Mouse (Mus musculus): ENCODE measurements around the gene Raver2. TPM values are rescaled to one million over a fixed set of nuclear protein-coding genes. Genes with fewer than 3 reads are reported as not detected.
A peak's percentile ranks its signal among the peaks of the same experiment; 100 is the strongest.

The Raver2 gene
- polyA plus RNA-seq, 1 experiment from 2014 or later, result 0.40 TPM

GRCm38 (mm10) chr4:101141768-101142167, 73.0 kb downstream of the Raver2 start:
- no peaks in the 10 kb centered on the region for H3K9me3 ChIP-seq (replicated peaks; ENCODE audit: control insufficient read depth, low read length)
- H3K9ac ChIP-seq (ENCODE audit: low read depth, low read length), result no peak overlapping the region
- ATAC-seq (ENCODE audit: low read depth), result no peak
- H3K4me3 ChIP-seq (ENCODE audit: low read depth, low read length), result no peak overlapping the region
- H3K4me1 ChIP-seq (ENCODE audit: control insufficient read depth, low read depth, low read length), result no peaks in the 10 kb centered on the region
- H3K4me2 ChIP-seq (ENCODE audit: low read depth, low read length), result no peak overlapping the region
- H3K27ac ChIP-seq (ENCODE audit: low read length), result no peak overlapping the region
- 63% methylated on average over 5 of the region's 5 CpGs for WGBS (ENCODE audit: insufficient replicate concordance)
- H3K27me3 ChIP-seq (ENCODE audit: control insufficient read depth, insufficient read depth, low read depth, low read length), result no peaks in the 10 kb centered on the region
- H3K36me3 ChIP-seq (ENCODE audit: control insufficient read depth, insufficient read depth), result no peaks in the 10 kb centered on the region

- Histone ChIP-seq H3K9ac (ENCODE audit: low read depth, low read length) (no peak overlapping the region), H3K9me3 (replicated peaks; ENCODE audit: control insufficient read depth, low read length) (no peaks in the 10 kb centered on the region), H3K4me2 (ENCODE audit: low read depth, low read length) (no peak overlapping the region), H3K4me3 (ENCODE audit: low read depth, low read length) (no peak overlapping the region), H3K27me3 (ENCODE audit: control insufficient read depth, insufficient read depth, low read depth, low read length) (no peaks in the 10 kb centered on the region), H3K4me1 (ENCODE audit: control insufficient read depth, low read depth, low read length) (no peaks in the 10 kb centered on the region), H3K27ac (ENCODE audit: low read length) (no peak overlapping the region), H3K36me3 (ENCODE audit: control insufficient read depth, insufficient read depth) (no peaks in the 10 kb centered on the region)
- no peak for ATAC-seq (ENCODE audit: low read depth)
- 43% methylated on average over 4 of the region's 4 CpGs for WGBS (ENCODE audit: insufficient replicate concordance)
Measured at GRCm38 (mm10) chr4:101143901-101144300, 75.1 kb downstream of the Raver2 start.

GRCm38 (mm10) chr4:101144361-101144760, 75.6 kb downstream of the Raver2 start:
- Histone ChIP-seq H3K9ac (ENCODE audit: low read depth, low read length) (no peak overlapping the region), H3K36me3 (ENCODE audit: control insufficient read depth, insufficient read depth) (no peaks in the 10 kb centered on the region), H3K27me3 (ENCODE audit: control insufficient read depth, insufficient read depth, low read depth, low read length) (no peaks in the 10 kb centered on the region), H3K4me2 (ENCODE audit: low read depth, low read length) (no peak overlapping the region), H3K27ac (ENCODE audit: low read length) (no peak overlapping the region), H3K9me3 (replicated peaks; ENCODE audit: control insufficient read depth, low read length) (no peaks in the 10 kb centered on the region), H3K4me3 (ENCODE audit: low read depth, low read length) (no peak overlapping the region), H3K4me1 (ENCODE audit: control insufficient read depth, low read depth, low read length) (no peaks in the 10 kb centered on the region)
- 69% methylated on average over 4 of the region's 4 CpGs for WGBS (ENCODE audit: insufficient replicate concordance)
- ATAC-seq (ENCODE audit: low read depth), result no peak

- ATAC-seq (ENCODE audit: low read depth), result no peak
- Histone ChIP-seq H3K9me3 (replicated peaks; ENCODE audit: control insufficient read depth, low read length) (no peaks in the 10 kb centered on the region), H3K27me3 (ENCODE audit: control insufficient read depth, insufficient read depth, low read depth, low read length) (no peaks in the 10 kb centered on the region), H3K9ac (ENCODE audit: low read depth, low read length) (no peak overlapping the region), H3K4me1 (ENCODE audit: control insufficient read depth, low read depth, low read length) (no peaks in the 10 kb centered on the region), H3K27ac (ENCODE audit: low read length) (no peak overlapping the region), H3K4me3 (ENCODE audit: low read depth, low read length) (no peak overlapping the region), H3K36me3 (ENCODE audit: control insufficient read depth, insufficient read depth) (no peaks in the 10 kb centered on the region), H3K4me2 (ENCODE audit: low read depth, low read length) (no peak overlapping the region)
- WGBS (ENCODE audit: insufficient replicate concordance), result 77% methylated on average over 7 of the region's 7 CpGs
Measured at GRCm38 (mm10) chr4:101144790-101145189, 76.0 kb downstream of the Raver2 start.

GRCm38 (mm10) chr4:101146047-101146745, 77.4 kb downstream of the Raver2 start:
- H3K9me3 ChIP-seq (replicated peaks; ENCODE audit: control insufficient read depth, low read length), result no peaks in the 10 kb centered on the region
- H3K4me1 ChIP-seq (ENCODE audit: control insufficient read depth, low read depth, low read length), result no peaks in the 10 kb centered on the region
- no peak overlapping the region for H3K4me2 ChIP-seq (ENCODE audit: low read depth, low read length)
- H3K27ac ChIP-seq (ENCODE audit: low read length), result no peak overlapping the region
- 30% methylated on average over 9 of the region's 9 CpGs for WGBS (ENCODE audit: insufficient replicate concordance)
- no peak overlapping the region for H3K4me3 ChIP-seq (ENCODE audit: low read depth, low read length)
- 0 out of 2 replicates have a peak, but pooled peaks have one; percentile 16 for ATAC-seq (ENCODE audit: low read depth)
- peaks cover 5% of the 10 kb centered on the region; the same call in 1 of the 2 replicates for H3K36me3 ChIP-seq (ENCODE audit: control insufficient read depth, insufficient read depth)
- H3K9ac ChIP-seq (ENCODE audit: low read depth, low read length), result no peak overlapping the region
- no peaks in the 10 kb centered on the region for H3K27me3 ChIP-seq (ENCODE audit: control insufficient read depth, insufficient read depth, low read depth, low read length)

- H3K9me3 ChIP-seq (replicated peaks; ENCODE audit: control insufficient read depth, low read length), result no peaks in the 10 kb centered on the region
- H3K4me2 ChIP-seq (ENCODE audit: low read depth, low read length), result no peak overlapping the region
- no peak overlapping the region for H3K9ac ChIP-seq (ENCODE audit: low read depth, low read length)
- peaks cover 5% of the 10 kb centered on the region; the same call in 1 of the 2 replicates for H3K36me3 ChIP-seq (ENCODE audit: control insufficient read depth, insufficient read depth)
- no peak overlapping the region for H3K4me3 ChIP-seq (ENCODE audit: low read depth, low read length)
- ATAC-seq (ENCODE audit: low read depth), result no peak
- 75% methylated on average over 11 of the region's 11 CpGs for WGBS (ENCODE audit: insufficient replicate concordance)
- no peaks in the 10 kb centered on the region for H3K27me3 ChIP-seq (ENCODE audit: control insufficient read depth, insufficient read depth, low read depth, low read length)
- H3K4me1 ChIP-seq (ENCODE audit: control insufficient read depth, low read depth, low read length), result no peaks in the 10 kb centered on the region
- no peak overlapping the region for H3K27ac ChIP-seq (ENCODE audit: low read length)
Measured at GRCm38 (mm10) chr4:101146891-101147655, 78.3 kb downstream of the Raver2 start.

- Histone ChIP-seq H3K4me2 (ENCODE audit: low read depth, low read length) (no peak overlapping the region), H3K9me3 (replicated peaks; ENCODE audit: control insufficient read depth, low read length) (no peaks in the 10 kb centered on the region)
- peak; percentile 91 for ATAC-seq (ENCODE audit: low read depth)
Measured at GRCm38 (mm10) chr4:101155541-101155940, 86.8 kb downstream of the Raver2 start.

GRCm38 (mm10) chr4:101157476-101157875, 88.7 kb downstream of the Raver2 start:
- 82% methylated on average over 5 of the region's 5 CpGs for WGBS (ENCODE audit: insufficient replicate concordance)
- Histone ChIP-seq H3K4me3 (ENCODE audit: low read depth, low read length) (no peak overlapping the region), H3K36me3 (ENCODE audit: control insufficient read depth, insufficient read depth) (peaks cover 44% of the 10 kb centered on the region), H3K4me2 (ENCODE audit: low read depth, low read length) (no peak overlapping the region), H3K9ac (ENCODE audit: low read depth, low read length) (no peak overlapping the region), H3K9me3 (replicated peaks; ENCODE audit: control insufficient read depth, low read length) (no peaks in the 10 kb centered on the region), H3K27ac (ENCODE audit: low read length) (no peak overlapping the region), H3K27me3 (ENCODE audit: control insufficient read depth, insufficient read depth, low read depth, low read length) (no peaks in the 10 kb centered on the region), H3K4me1 (ENCODE audit: control insufficient read depth, low read depth, low read length) (peaks cover 13% of the 10 kb centered on the region)
- ATAC-seq (ENCODE audit: low read depth), result no peak

More at GRCm38 (mm10) chr4:101155541-101155940, 86.8 kb downstream of the Raver2 start:
- Histone ChIP-seq H3K4me1 (ENCODE audit: control insufficient read depth, low read depth, low read length) (peaks cover 13% of the 10 kb centered on the region), H3K36me3 (ENCODE audit: control insufficient read depth, insufficient read depth) (peaks cover 42% of the 10 kb centered on the region), H3K27me3 (ENCODE audit: control insufficient read depth, insufficient read depth, low read depth, low read length) (no peaks in the 10 kb centered on the region), H3K4me3 (ENCODE audit: low read depth, low read length) (no peak overlapping the region), H3K9ac (ENCODE audit: low read depth, low read length) (no peak overlapping the region), H3K27ac (ENCODE audit: low read length) (no peak overlapping the region)
- WGBS (ENCODE audit: insufficient replicate concordance), result 16% methylated on average over 4 of the region's 4 CpGs

GRCm38 (mm10) chr4:101158282-101158681, 89.5 kb downstream of the Raver2 start:
- peaks cover 13% of the 10 kb centered on the region for H3K4me1 ChIP-seq (ENCODE audit: control insufficient read depth, low read depth, low read length)
- H3K27me3 ChIP-seq (ENCODE audit: control insufficient read depth, insufficient read depth, low read depth, low read length), result no peaks in the 10 kb centered on the region
- no peak overlapping the region for H3K4me3 ChIP-seq (ENCODE audit: low read depth, low read length)
- no peak overlapping the region for H3K27ac ChIP-seq (ENCODE audit: low read length)
- WGBS (ENCODE audit: insufficient replicate concordance), result 62% methylated on average over 6 of the region's 6 CpGs
- peaks cover 42% of the 10 kb centered on the region for H3K36me3 ChIP-seq (ENCODE audit: control insufficient read depth, insufficient read depth)
- no peak for ATAC-seq (ENCODE audit: low read depth)
- no peaks in the 10 kb centered on the region for H3K9me3 ChIP-seq (replicated peaks; ENCODE audit: control insufficient read depth, low read length)
- H3K9ac ChIP-seq (ENCODE audit: low read depth, low read length), result no peak overlapping the region
- H3K4me2 ChIP-seq (ENCODE audit: low read depth, low read length), result no peak overlapping the region
